Mouse (Mus musculus): ENCODE data around the gene Slc39a7. TPM values are rescaled to one million over a fixed set of nuclear protein-coding genes. Genes with fewer than 3 reads are reported as not detected.
A peak's percentile ranks its signal among the peaks of the same experiment; 100 is the strongest.

Slc39a7 gene
- polyA plus RNA-seq, 1 experiment from 2014 or later = 205 TPM

DNA sequence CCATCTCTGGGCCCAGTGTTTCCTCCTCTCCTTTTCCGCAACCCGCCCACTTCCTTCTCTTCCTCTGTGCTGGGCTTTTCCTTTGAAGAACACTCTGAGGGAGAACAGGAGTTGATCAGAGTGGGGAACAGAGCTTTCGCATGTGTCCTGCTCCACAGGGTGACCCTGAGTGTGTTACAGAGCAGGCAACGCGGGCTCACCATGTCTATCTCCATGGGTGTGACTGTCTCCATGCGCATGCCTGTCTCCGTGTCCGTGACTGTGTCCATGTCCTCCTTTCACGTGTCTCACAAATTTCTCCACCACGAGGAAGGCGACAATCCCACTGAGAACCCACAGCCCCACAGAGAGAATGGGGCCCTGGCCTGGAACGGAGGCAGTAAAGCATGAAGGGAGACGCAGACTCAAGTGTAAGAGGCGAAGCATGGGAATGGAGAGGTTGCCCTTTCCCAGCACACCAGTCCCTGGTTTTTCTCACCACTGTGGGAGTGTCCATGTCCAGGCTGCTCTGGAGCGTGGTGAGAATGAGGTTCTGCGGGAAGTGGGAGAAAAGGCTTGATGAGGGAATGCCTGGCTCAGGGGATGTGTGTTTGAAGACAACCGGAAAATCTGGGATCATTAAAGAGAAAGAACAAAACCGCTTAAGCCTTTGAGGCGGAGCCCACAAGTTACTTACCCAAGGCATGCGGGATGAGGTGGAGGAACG, 1.4 kb downstream of the Slc39a7 start:
- 72% methylated on average over 21 of the region's 21 CpGs for WGBS
- Histone ChIP-seq H3K9me3 (no peaks in the 10 kb centered on the region), H3K4me3 (peak overlapping the region; percentile 73), H3K9ac (peak overlapping the region; percentile 84), H3K27ac (peak overlapping the region; percentile 96; the same call in 1 of the 2 replicates), H3K27me3 (no peaks in the 10 kb centered on the region), H3K4me2 (peak overlapping the region; percentile 93), H3K36me3 (peaks cover 32% of the 10 kb centered on the region), H3K4me1 (peaks cover 69% of the 10 kb centered on the region)
- no peak for ATAC-seq (ENCODE audit: borderline replicate concordance, extremely low read depth, low FRiP score, low TSS enrichment)

GRCm38 (mm10) chr17:34029150-34029889, 2.2 kb downstream of the Slc39a7 start:
- H3K4me1 ChIP-seq = peaks cover 70% of the 10 kb centered on the region
- no peaks in the 10 kb centered on the region for H3K9me3 ChIP-seq
- H3K4me3 ChIP-seq = peak overlapping the region; percentile 73
- H3K4me2 ChIP-seq = peak overlapping the region; percentile 93
- H3K36me3 ChIP-seq = peaks cover 29% of the 10 kb centered on the region
- 86% methylated on average over 18 of the region's 18 CpGs for WGBS
- no peak overlapping the region for H3K27ac ChIP-seq
- peak overlapping the region; percentile 84; the same call in 1 of the 2 replicates for H3K9ac ChIP-seq
- no peaks in the 10 kb centered on the region for H3K27me3 ChIP-seq
- no peak for ATAC-seq (ENCODE audit: borderline replicate concordance, extremely low read depth, low FRiP score, low TSS enrichment)

GRCm38 (mm10) chr17:34028501-34029149, 2.9 kb downstream of the Slc39a7 start:
- no peak overlapping the region for H3K9ac ChIP-seq

GRCm38 (mm10) chr17:34027656-34028223, 3.7 kb downstream of the Slc39a7 start, which contains the start of gene H2-Ke6:
Gene H2-Ke6, minus strand, starts transcription at chr17:34028060.
- H3K4me3 ChIP-seq = peak within 1 kb of the TSS; percentile 75
- H3K4me2 ChIP-seq = peak within 1 kb of the TSS; percentile 97
- peak within 1 kb of the TSS; percentile 87 for H3K27ac ChIP-seq
- no peaks in the 10 kb centered on the region for H3K9me3 ChIP-seq
- peak within 1 kb of the TSS; percentile 64 for H3K9ac ChIP-seq
- H3K4me1 ChIP-seq = peaks cover 67% of the 10 kb centered on the region
- peaks cover 28% of the 10 kb centered on the region for H3K36me3 ChIP-seq
- whole genome bisulfite sequencing = under 1% methylated on average over 46 of the region's 49 CpGs
- no peaks in the 10 kb centered on the region for H3K27me3 ChIP-seq
- ATAC-seq (ENCODE audit: borderline replicate concordance, extremely low read depth, low FRiP score, low TSS enrichment) = peak; percentile 72

More at GRCm38 (mm10) chr17:34028501-34029149, 2.9 kb downstream of the Slc39a7 start:
- WGBS = 67% methylated on average over 17 of the region's 17 CpGs
- peaks cover 74% of the 10 kb centered on the region for H3K4me1 ChIP-seq
- no peaks in the 10 kb centered on the region for H3K27me3 ChIP-seq
- peak overlapping the region; percentile 97 for H3K4me2 ChIP-seq
- H3K36me3 ChIP-seq = peaks cover 23% of the 10 kb centered on the region
- H3K9me3 ChIP-seq = no peaks in the 10 kb centered on the region
- peak overlapping the region; percentile 87; the same call in 1 of the 2 replicates for H3K27ac ChIP-seq
- H3K4me3 ChIP-seq = 0 out of 2 replicates have a peak overlapping the region, but pooled peaks have one; percentile 75
- ATAC-seq (ENCODE audit: borderline replicate concordance, extremely low read depth, low FRiP score, low TSS enrichment) = no peak

DNA sequence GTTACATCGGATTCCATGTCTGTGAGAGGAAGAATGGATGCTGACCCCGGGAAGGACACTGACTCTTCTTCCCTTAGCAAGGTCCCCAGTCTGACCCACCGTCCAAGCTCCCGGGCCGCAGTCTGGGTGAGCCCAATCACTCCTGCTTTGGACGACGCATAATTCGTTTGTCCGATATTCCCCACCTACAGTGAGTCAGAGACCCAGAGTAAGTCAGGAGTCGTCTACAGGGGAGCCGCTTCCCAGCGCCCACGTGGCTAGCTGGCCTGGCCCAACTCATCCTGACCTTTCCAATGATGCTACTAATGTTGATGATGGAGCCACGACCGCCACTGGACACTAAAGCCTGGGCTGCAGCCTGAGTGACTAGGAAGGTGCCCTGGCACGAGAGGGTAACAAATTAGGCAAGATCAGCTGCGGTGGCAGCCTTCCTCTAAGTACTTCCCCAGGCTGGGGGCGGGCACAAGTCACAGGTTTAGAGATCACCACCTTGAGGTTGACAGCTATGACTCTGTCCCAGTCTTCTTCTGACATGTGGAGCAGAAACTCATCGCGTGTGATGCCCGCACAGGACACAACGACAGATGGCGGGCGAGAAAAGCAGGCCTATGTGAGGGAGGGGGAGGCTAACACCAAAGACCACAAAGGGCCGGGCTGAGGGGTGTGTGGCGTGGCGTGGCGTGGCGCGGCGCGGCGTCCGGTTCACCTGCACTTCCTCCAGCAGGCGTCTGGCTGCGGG, 4.4 kb downstream of the Slc39a7 start:
- Histone ChIP-seq H3K4me3 (peak overlapping the region; percentile 75), H3K27me3 (no peaks in the 10 kb centered on the region), H3K27ac (peak overlapping the region; percentile 87), H3K9ac (peak overlapping the region; percentile 64), H3K36me3 (peaks cover 32% of the 10 kb centered on the region), H3K4me2 (peak overlapping the region; percentile 97), H3K4me1 (peaks cover 65% of the 10 kb centered on the region), H3K9me3 (no peaks in the 10 kb centered on the region)
- ATAC-seq (ENCODE audit: borderline replicate concordance, extremely low read depth, low FRiP score, low TSS enrichment) = no peak
- WGBS = 9% methylated on average over 36 of the region's 36 CpGs

DNA sequence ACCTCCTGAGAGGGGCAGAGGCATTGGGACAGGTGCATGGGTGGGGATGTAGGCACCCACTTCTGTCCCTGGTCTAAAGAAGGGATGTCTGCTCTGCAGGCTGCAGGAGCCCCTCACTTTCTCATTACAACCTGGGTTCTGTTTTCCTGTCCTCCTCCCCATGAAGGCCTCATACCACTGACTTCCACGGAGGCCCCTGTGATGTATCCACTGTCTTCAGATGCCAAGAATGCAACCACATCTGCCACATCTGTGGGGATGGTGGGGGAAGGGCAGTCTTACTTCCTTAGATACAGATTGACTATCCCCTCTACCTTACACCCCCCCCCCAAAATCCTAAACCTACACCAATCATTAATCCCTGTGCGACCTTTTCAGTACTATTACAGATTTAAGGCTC, 5.3 kb downstream of the Slc39a7 start:
- H3K4me3 ChIP-seq = peak overlapping the region; percentile 88; the same call in 1 of the 2 replicates
- H3K4me2 ChIP-seq = peak overlapping the region; percentile 94
- no peaks in the 10 kb centered on the region for H3K9me3 ChIP-seq
- no peak overlapping the region for H3K27ac ChIP-seq
- H3K9ac ChIP-seq = no peak overlapping the region
- peaks cover 65% of the 10 kb centered on the region for H3K4me1 ChIP-seq
- no peak for ATAC-seq (ENCODE audit: borderline replicate concordance, extremely low read depth, low FRiP score, low TSS enrichment)
- H3K36me3 ChIP-seq = peaks cover 40% of the 10 kb centered on the region
- no peaks in the 10 kb centered on the region for H3K27me3 ChIP-seq
- 42% methylated on average over 2 of the region's 2 CpGs for WGBS

- peak overlapping the region; percentile 93 for H3K9ac ChIP-seq
- no peaks in the 10 kb centered on the region for H3K9me3 ChIP-seq
- WGBS = 21% methylated on average over 7 of the region's 7 CpGs
- H3K27me3 ChIP-seq = no peaks in the 10 kb centered on the region
- H3K36me3 ChIP-seq = peaks cover 45% of the 10 kb centered on the region
- peak overlapping the region; percentile 94 for H3K4me2 ChIP-seq
- H3K4me3 ChIP-seq = peak overlapping the region; percentile 88
- peaks cover 63% of the 10 kb centered on the region for H3K4me1 ChIP-seq
- H3K27ac ChIP-seq = no peak overlapping the region
- no peak for ATAC-seq (ENCODE audit: borderline replicate concordance, extremely low read depth, low FRiP score, low TSS enrichment)
Observed at GRCm38 (mm10) chr17:34025756-34026151, 5.7 kb downstream of the Slc39a7 start.

DNA sequence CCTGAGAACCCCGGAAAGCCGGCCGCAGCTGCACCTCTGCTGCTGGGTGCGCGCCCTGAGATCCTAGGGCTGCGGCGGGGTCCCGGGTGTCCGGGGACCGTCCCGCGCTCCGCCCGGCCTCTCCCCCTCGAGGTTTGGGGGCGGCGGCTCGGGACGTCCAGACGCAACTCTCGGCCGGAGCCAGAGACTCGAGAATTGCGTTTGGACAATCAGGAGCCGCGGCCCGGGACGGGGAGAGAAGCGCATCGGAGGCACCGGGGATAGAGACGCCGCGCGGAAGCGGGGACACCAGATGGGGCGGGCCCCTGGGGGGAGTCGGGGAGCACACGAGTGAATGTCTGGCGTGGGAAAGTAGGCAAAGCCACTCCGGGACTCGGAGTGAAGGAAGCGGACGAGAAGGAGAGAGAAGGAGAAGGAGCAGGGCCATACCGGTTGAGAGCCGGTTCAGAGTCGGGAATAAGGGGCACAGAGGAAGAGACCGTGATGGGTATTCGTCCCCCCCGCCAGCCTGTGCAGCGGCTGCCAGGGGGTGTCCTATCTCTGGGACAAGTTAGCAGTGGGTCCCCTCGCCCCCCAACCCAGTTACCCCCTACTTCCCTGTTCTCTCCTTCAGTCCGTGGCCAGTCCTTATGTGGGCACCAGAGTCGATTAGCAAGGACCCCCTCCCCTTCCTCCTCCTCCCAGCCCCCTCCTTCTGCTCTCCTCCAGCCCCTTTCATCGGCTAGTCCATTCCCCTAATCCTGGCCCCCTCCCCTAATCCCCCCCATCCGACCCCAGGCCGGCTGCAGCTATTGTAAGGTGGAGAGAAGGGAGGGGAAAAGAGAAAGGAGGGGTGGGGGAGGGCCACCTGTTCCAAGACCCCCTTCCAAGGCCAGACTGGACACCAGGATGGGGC, 6.4 kb downstream of the Slc39a7 start:
- H3K9me3 ChIP-seq = no peaks in the 10 kb centered on the region
- no peaks in the 10 kb centered on the region for H3K27me3 ChIP-seq
- H3K36me3 ChIP-seq = peaks cover 46% of the 10 kb centered on the region
- peak overlapping the region; percentile 94 for H3K4me2 ChIP-seq
- peak overlapping the region; percentile 88 for H3K4me3 ChIP-seq
- under 1% methylated on average over 57 of the region's 57 CpGs for WGBS
- ATAC-seq (ENCODE audit: borderline replicate concordance, extremely low read depth, low FRiP score, low TSS enrichment) = peak; percentile 2; the same call in 1 of the 2 replicates
- peak overlapping the region; percentile 93 for H3K9ac ChIP-seq
- H3K27ac ChIP-seq = peak overlapping the region; percentile 91
- H3K4me1 ChIP-seq = peaks cover 56% of the 10 kb centered on the region

DNA sequence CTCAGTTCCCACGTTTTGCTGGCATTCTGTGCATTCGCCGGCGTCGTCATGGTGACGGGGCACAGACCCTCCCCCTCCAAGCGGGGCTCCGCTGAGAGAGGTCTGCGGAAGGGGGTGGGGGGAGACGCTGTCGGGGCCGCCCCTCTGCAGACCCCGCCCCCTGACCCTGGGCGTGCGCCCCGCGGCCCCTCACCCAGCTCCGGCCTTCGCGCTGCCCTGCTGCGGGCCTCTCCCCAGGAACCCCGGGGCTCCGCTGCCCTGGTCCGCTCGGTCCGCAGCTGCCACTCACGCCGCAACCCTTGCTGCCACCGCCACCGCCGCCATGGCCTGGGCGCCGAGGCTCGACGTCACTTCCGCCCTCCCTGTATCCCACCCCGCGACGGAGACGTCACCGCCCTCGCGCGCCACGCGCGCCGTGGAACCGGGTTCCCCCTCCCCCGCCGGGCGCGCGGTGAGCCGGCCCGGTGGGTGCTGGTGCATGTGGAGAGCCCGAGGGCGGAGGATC, 7.1 kb downstream of the Slc39a7 start, which contains the start of gene Ring1:
Gene Ring1 (minus strand): TSS at position 364 of the 505 bp plus-strand sequence.
- Histone ChIP-seq H3K27ac (peak within 1 kb of the TSS; percentile 91), H3K36me3 (peaks cover 39% of the 10 kb centered on the region), H3K9me3 (peaks cover 2% of the 10 kb centered on the region; the same call in 1 of the 2 replicates), H3K9ac (peak within 1 kb of the TSS; percentile 93), H3K27me3 (no peaks in the 10 kb centered on the region), H3K4me2 (peak within 1 kb of the TSS; percentile 94), H3K4me3 (peak within 1 kb of the TSS; percentile 88), H3K4me1 (peaks cover 49% of the 10 kb centered on the region)
- WGBS = under 1% methylated on average over 57 of the region's 58 CpGs
- peak; percentile 72 for ATAC-seq (ENCODE audit: borderline replicate concordance, extremely low read depth, low FRiP score, low TSS enrichment)

- Histone ChIP-seq H3K4me2 (peak overlapping the region; percentile 94), H3K27ac (peak overlapping the region; percentile 91; the same call in 1 of the 2 replicates), H3K4me3 (peak overlapping the region; percentile 88), H3K27me3 (no peaks in the 10 kb centered on the region), H3K9me3 (peaks cover 4% of the 10 kb centered on the region; the same call in 1 of the 2 replicates), H3K4me1 (peaks cover 42% of the 10 kb centered on the region), H3K9ac (peak overlapping the region; percentile 93; the same call in 1 of the 2 replicates), H3K36me3 (peaks cover 32% of the 10 kb centered on the region)
- 49% methylated on average over 9 of the region's 9 CpGs for WGBS
- ATAC-seq (ENCODE audit: borderline replicate concordance, extremely low read depth, low FRiP score, low TSS enrichment) = no peak
Observed at GRCm38 (mm10) chr17:34023678-34024077, 7.8 kb downstream of the Slc39a7 start.

All from lung, embryonic 15.5 days (tissue).